ENCODE assay signal across 8 mouse cellular contexts in the genomic region with DNA sequence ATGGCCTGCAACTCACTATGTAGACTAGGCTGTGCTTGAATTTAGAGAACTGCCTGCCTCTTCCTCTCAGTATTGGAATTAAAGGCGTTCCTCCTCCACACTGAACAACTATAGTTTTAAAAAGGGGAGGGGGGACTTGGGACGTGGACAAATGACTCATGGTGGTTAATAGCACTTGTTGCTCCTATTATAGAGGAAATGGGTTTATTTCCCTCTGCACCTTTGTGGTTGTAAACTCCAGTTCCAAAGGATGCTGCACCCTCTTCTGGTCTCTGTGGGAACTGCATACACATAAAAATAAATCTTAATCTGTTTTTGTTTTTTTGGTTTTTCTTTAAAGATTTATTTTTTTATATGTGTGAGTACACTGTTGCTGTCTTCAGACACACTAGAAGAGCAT. TPM values are rescaled to one million over a fixed set of nuclear protein-coding genes. Genes with fewer than 3 reads are reported as not detected.
DNase-seq lines count a peak whose midpoint lies in the region; ATAC-seq and TF ChIP-seq lines count a peak whose summit lies in the region.

No protein-coding gene starts in this region.

- peak; percentile 30 for ATAC-seq in common myeloid progenitor, adult 5-6 weeks (replicated peaks; ENCODE audit: low read depth, poor library complexity, severe bottlenecking)

- no peak for TF ChIP-seq POLR2A in lung, adult 2 months (IDR thresholded peaks at IDR 0.05; ENCODE audit: borderline replicate concordance, extremely low read depth, low read depth, low read length)

- 20% methylated on average over 2 of the region's 2 CpGs for WGBS in lung, adult 2 months

- TF ChIP-seq CTCF in lung, adult 2 months (IDR thresholded peaks at IDR 0.05; ENCODE audit: insufficient read depth, low read length), result 0 out of 2 replicates have a peak, but pooled peaks have one; percentile 29

- peak; percentile 64 for DNase-seq in cerebellum, adult 9-10 months
- no peak for DNase-seq in cerebellum, adult 9-11 months
- DNase-seq in lung, adult 2 months, result no peak
- no peak for DNase-seq in lung, adult 18-20 months
- peak; percentile 70 for DNase-seq in retina, embryonic 14.5 days (ENCODE audit: low spot score)
- no peak for DNase-seq in urinary bladder, postnatal 14 days (ENCODE audit: low spot score)
- no peak for DNase-seq in left cerebral cortex, postnatal 10 days (ENCODE audit: extremely low spot score in 1 of 2, low spot score in 2 of 2)

- intact Hi-C loops in left cerebral cortex, postnatal 10 days (cut with DNase I), result loop anchor here (2.0 kb wide), 1 partner anchor 87 kb away; no protein-coding TSS in a partner anchor

- no peak overlapping the region for H3K4me3 ChIP-seq in lung, adult 2 months (replicated peaks; ENCODE audit: extremely low read depth, low read depth, low read length)

- peaks cover 13% of the 10 kb centered on the region for H3K4me1 ChIP-seq in lung, adult 2 months (ENCODE audit: control insufficient read depth, insufficient read depth, low read length)

RNA-seq across cellular contexts. Expression of gene Nadk, which starts 6.0 kb away (rescaled TPM):
- polyA plus RNA-seq in lung, adult 2 months (2012; rRNA removed), result 110 and 119 TPM in 2 replicates
- total RNA-seq in common myeloid progenitor, adult 5-6 weeks (2017), result 50.8 and 57.0 TPM in 2 replicates
- total RNA-seq in left cerebral cortex, postnatal 10 days (2021), result 10 to 100 TPM; 47.9 TPM

RNA-seq across cellular contexts. Expression of gene Slc35e2, which starts 33.0 kb away (rescaled TPM):
- 5.2 and 6.6 TPM in 2 replicates for polyA plus RNA-seq in lung, adult 2 months (2012; rRNA removed)
- total RNA-seq in common myeloid progenitor, adult 5-6 weeks (2017), result 14.2 and 15.8 TPM in 2 replicates
- total RNA-seq in left cerebral cortex, postnatal 10 days (2021), result 10 to 100 TPM; 44.1 to 45.2 TPM

RNA-seq across cellular contexts. Expression of gene Cdk11b, which starts 56.5 kb away (rescaled TPM):
- polyA plus RNA-seq in lung, adult 2 months (2012; rRNA removed), result 21.3 and 29.1 TPM in 2 replicates
- 50.8 and 66.1 TPM in 2 replicates for total RNA-seq in common myeloid progenitor, adult 5-6 weeks (2017)
- total RNA-seq in left cerebral cortex, postnatal 10 days (2021), result 10 to 100 TPM; 42.0 to 51.4 TPM

Comparison
In these comparisons a context has a peak if more than half of its experiments do, and no peak if none do; other contexts are left out.
1. DNase-seq: peak in cerebellum, adult 9-10 months (single experiment) and retina, embryonic 14.5 days (single experiment); none in cerebellum, adult 9-11 months (single experiment), lung, adult 2 months (single experiment), lung, adult 18-20 months (0 of 2), urinary bladder, postnatal 14 days (single experiment) and left cerebral cortex, postnatal 10 days (0 of 2).